Mouse (Mus musculus) heart, adult 8-10 months (tissue): ENCODE measurements around the gene Igsf8. TPM values are rescaled to one million over a fixed set of nuclear protein-coding genes. Genes with fewer than 3 reads are reported as not detected.

ENCODE experiments used
- DNase-seq: peaks from one replicate; pipeline ENCODE4 v3.0.0; 2022; ENCODE audit warnings: low spot score
- total RNA-seq, 4 experiments: library from RNA; stranded (reverse); gene quantifications; 2 replicates each; pipeline ENCODE4 v1.2.4; 2022

Gene Igsf8
- total RNA-seq, 4 experiments from 2014 or later, result 9.8 to 12.2 (median 11.5) TPM

DNA sequence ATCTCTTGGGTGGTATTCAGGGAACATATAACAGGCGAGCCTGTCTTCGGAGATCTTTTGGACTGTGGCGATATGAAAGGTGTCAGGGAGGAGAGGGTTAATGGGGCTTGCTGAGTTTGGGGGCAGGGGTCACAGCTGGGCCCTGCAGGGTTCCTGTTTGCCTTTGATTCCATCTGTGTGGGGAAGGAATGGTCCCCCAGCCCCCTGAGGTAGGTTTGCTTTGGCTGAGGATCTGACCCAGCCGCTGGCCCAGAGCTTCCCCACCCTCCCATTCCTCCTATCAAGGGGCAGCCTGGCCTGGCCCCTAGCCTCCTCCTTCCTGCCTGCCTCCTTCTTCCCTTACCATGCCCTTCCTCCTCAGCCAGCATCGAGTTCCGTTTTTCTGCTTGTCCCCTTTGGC lies 41.4 kb downstream of the Igsf8 start:
- DNase-seq, result no peak

DNA sequence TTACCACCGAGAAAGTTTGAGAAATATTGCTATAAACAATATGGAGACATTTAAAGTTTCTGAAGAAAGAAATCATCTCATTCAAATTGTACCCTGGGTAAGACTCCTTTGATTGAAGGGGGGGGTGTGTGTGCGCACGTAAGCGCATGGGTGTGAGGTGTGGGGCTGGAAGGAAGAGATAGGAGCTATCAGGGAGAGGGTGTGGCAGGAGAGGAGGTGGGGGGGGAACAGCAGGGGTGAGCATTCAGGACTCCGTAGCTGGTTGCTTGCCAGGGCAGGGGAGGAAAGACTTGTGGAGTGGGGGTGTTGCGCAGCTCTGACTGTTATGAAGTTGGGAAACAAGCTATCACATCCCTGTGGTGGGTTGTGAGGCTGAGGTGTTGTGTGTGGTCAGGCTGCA lies 43.0 kb downstream of the Igsf8 start:
- DNase-seq, result no peak

DNA sequence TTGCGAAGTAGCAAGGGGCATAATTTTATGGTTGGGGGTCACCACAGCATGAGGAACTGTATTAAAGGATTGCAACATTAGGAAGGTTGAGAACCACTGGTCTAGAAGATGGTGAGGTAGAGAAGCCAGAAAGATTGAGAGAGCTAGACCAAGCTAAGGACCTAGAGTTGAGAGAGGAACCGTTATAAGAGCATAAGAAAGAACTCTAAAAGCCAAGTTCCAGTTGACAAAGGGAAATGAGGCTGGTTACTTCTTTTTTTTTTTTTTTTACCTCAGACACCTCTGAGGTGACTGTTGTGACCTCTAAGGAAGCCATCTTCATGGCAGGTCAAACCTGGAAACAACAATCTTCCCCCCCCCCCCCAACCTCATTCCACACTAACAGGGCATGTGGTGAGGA lies 43.7 kb downstream of the Igsf8 start:
- no peak for DNase-seq

DNA sequence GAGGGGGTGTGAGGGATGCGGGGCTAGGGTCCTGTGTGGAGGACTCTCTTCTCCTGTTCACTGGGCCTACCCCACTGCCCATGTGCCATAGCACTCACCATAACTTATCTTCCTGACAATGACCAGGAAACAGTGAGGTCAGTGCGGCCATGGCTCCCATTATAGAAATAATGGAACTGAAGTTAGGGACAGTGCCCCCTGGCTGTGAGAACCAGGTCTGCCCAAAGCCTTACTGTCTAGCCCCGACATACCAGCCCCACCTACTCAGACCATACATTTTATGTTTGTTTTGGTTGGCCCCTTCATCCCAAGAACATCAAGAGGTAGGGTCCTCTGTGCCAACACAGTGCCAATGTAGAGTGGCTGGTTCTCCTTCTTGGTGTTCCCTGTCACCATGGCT lies 44.2 kb downstream of the Igsf8 start:
- no peak for DNase-seq

DNA sequence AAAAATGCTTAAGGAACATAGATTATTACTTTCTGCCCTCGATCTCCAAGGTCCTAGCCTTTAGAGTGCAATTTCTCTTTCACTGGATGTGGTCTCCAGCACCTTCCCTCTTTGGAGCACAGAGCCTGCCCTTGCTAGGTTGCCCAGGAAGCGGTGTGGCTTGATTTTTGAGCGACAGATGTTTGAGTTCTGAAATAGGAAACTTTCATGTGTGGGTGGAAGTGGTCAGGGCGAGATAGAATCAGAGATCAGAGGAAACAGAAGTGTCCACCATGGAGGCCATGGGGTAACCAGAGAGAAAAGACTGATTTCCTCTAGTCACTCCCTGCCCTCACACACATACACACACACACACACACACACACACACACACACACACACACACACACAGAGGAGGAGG lies 44.8 kb downstream of the Igsf8 start:
- DNase-seq, result no peak

DNA sequence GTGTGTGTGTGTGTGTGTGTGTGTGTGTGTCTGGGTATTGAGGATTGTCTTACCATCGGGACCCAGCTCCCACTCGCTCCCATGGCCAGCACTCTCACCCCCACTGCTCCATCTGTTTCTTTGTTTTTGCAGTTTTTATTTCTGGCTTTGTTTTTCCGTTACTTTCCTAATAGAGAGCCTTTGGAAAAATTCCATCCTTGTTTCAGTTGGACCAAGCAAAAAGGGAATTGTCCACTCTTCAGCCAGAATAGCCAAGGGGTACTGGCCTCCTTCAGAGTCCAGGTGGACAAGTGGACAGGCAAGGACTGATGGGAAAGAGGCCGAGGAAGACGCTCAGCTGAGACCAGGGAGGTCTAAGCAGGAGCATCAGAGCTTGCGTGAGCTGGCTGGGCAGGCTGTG lies 45.4 kb downstream of the Igsf8 start:
- DNase-seq, result no peak

DNA sequence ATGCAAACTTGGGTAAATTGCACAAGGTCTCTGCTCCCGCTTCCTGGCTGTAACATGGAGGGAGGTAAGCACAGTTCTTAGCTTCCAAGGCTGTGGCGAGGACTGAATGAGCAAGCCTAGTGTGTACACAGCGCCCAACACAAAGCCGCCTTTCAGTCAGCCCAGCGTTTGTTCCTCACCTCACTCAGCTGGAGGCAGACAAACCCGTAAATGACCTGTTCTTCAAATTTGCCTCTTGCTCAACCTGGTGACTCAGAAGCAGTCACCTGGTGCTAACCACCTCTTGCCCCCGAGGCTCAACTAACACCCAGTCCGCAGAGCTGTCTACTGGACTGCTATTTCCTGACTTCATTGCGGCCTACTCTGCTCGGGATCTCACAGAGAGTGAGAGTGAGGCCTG lies 46.5 kb downstream of the Igsf8 start:
- DNase-seq, result no peak

DNA sequence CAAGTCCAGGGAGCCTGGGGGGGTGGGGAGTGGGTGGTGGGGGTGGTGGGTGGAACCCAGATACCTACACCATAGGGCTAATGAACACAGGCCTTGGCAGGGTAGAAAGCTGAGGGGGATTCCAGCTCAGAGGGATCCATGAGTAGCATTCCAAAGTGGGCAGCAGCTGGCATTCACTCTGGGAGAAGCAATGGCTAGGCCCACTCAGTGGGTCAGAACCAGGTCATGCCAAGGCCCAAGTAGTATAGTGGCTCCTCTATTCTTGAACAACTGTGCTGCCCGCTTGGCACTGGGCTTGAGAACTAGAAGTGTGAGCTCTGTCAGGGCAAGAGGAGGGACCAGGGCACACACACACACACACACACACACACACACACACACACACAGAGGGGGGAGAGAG lies 47.0 kb downstream of the Igsf8 start:
- DNase-seq, result no peak

DNA sequence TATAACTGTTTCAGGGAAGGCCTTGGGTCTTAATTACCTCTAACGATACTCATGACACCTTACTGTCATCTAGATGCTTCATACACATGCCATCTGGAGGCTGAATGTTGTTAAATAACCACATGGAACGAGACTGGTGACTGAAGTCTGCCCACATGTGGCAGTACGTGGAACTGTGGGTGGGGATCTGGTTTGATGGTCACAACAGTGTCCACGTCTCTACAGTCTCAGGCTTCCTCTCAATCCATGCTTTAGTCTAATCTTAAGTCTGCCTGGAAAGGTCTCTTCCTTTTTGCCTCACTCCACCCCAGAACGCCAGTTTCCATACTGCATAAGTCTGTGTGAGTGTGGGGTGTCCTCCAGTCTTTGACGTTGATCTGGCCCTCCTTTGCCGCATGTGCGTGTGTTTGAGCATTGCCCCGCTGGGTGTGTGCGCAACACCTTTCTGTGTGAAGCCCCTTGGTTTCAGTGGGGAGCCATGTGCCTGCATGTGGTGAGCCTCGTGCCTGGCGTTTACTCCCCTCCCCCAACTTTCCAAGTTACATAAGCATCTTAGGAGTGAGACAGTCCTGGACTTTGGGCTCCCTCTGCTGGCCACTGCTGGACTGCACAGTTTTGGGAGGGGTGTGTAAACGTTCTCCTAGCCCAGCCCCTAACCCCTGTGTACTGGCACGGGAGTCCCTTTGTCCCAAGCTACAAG lies 48.4 kb downstream of the Igsf8 start:
- peak; percentile 94 for DNase-seq

DNA sequence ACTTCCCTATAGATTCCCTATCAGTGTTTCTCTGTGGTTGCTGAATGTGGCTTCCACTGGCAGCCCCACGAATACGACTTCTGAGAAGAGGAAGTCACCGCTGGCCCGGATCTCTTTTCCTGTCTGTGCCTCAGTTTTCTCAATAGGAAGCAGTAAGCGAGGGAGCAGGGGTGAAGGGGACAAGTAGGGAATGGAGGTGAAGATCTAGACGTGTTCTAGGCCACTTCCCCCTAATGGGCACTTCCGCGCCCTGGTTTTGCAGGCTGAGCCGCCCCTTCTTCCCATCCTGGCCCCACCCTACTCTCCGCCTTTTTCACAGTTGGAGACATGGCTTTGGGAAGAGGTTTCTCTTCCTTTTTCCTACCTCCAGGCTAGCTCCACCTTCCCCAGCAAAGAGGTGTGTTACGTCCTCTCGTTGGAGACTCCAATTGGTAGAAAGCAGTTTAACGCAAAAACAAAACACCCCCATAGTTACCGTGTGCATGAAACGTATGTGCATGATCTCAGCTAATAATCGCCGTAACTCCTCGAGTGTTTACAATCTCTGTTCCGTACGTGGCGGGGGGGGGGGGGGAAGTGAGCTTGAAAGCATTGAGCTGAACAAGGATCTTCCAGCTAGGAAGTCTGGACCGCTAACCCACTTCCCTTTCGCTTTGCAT lies 49.9 kb downstream of the Igsf8 start:
- peak; percentile 79 for DNase-seq

DNA sequence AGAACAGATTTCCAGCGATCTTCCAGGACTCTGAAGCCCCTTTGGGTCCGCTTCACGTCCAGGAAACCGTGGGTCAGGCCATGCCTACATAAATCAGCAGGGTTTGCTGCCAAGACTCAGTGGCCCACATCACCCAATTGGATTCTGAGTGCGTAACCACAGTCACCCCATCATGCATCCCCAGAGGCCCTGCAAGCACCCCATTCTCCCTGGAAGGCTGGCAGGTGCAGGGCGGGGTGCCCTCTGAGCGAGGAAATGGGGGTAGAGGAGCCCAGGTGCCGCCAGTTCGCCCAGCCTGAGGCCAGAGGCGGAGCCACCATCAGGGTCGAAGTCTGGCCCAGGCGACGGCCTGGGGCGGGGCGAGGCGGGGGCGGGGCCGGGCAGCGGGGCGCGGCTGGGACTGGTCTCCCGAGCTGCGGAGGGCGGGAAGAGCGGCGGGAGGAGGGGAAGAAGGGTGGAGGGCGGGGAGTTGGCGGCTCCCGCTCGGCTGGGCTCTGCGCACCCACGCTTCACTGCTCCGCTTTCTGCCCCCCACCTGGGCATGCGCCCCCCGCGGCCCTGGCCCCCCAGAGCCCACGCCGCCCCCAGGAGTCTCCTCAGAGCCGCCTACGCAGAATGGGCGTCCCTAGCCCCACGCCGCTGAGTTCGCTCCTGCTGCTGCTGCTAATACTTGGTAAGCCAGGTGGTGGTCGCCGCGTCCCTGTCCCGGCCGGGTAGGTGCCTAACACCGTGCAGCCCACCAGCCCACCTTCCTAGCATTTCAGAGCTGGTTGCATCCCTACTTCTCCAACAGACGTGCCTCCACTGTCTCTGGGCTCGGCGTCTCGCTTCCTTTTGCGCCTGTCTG lies 50.7 kb downstream of the Igsf8 start:
- peak; percentile 83 for DNase-seq

DNA sequence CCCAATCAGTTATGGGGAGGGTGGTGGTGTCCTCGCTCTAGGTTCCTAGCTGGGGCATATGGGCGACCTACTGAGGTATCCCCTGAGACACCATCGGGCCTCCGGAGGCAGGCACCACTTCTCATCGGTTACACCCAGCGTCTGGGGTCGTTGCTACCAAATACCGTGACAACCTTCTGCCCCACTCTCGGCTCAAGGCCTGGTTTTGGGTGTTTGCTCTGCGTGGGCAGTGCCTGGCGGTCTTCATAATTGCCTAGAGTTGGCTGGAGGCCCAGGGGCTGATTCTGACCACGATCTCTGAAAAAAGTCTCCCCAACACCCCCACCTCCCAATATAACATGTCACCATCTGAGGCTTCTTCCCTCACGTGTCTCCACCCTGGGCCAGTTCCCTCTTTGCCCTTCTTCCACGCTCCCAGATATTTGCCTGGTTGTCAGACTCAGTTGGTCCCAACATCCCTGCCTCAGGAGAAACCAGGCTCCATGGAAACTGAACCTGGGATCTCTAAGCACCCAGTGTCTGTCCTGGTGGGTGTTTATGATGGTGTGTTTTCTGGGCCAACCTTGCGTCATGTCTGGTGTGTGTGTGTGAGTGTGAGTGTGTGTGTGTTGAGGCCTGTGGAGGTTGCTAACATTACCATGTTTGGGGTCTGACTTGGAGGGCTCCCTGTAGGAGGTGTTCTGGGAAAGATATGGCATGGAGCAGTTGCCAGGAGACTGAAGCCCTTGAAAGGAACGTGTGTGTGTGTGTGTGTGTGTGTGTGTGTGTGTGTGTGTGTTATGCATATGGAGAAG lies 51.5 kb downstream of the Igsf8 start:
- DNase-seq, result no peak

DNA sequence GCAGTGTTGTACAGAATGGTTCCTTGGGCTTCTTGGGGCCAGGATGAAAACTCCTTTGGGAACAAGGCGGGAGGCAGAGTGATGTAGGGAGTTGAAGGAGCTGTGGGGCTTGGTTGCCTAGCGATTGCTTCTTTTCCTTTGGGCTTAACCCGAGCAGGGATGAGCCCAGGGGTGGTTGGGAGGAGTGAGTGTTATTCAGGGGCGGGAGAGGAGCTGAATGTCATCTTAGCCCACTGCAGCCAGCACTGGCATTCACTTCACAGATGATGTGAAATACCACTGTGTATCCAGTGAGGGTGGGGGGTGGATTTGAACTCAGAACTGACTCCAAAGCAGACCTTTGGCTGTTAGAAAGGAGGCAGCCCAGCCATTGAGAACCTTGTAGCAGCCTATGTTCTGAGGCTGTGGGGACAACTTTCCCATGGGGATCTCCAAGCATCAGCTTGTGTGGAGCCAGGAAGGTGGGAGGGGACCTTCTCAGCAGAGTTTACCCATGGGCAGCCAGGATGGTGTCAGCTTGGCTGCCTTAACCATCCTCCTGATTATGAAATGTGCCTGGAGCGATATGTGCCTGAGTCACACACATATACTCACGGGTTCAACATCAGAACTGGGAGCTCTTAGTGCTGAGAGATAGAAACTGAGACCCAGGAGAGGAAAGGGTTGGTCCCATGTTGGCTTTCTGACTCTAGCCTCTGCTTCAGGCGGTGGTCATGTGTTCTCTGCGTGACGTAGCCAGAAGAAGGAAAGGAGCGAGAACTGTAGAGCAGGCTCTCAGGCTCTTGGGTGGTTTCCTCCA lies 52.4 kb downstream of the Igsf8 start:
- no peak for DNase-seq

DNA sequence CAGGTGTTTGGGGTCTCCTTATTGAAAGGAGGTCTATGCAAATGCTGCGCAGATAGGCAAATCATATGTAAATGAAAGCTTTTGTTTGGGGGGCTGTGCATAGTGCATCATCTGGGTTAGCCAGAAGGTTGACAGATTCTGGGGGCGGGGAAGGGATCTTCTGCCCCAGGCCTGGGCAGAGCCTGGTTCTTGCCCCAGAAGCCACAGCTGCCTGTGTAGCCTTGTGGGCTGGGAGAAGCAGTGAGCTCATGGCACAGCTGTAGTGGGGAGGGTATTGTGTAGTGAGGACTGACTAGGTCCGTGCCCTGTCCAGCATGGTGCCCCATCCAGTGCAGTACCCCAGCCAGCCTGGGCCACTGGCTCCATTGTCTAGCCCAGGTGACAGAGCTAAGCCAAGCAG lies 53.5 kb downstream of the Igsf8 start:
- no peak for DNase-seq

DNA sequence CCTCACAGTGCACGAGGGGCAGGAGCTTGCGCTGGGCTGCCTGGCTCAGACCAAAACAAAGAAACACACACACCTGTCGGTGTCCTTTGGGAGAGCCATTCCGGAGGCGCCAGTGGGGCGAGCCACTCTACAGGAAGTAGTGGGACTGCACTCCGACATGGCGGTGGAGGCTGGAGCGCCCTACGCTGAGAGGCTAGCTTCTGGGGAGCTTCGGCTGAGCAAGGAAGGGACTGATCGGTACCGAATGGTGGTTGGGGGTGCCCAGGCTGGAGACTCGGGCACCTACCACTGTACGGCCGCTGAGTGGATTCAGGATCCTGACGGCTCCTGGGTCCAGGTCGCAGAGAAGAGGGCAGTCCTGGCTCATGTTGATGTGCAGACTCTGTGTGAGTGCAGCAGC lies 56.0 kb downstream of the Igsf8 start:
- no peak for DNase-seq

DNA sequence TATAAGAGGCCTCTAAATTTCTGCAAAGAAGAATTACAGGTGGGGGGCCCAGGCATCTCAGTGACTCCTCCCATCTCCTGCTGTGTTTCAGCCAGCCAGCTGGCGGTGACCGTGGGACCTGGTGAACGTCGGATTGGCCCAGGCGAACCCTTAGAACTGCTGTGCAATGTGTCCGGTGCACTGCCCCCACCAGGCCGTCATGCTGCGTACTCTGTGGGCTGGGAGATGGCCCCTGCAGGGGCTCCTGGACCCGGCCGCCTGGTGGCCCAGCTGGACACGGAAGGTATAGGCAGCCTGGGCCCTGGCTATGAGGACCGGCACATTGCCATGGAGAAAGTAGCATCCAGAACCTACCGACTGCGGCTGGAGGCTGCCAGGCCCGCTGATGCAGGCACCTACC lies 56.5 kb downstream of the Igsf8 start:
- no peak for DNase-seq

DNA sequence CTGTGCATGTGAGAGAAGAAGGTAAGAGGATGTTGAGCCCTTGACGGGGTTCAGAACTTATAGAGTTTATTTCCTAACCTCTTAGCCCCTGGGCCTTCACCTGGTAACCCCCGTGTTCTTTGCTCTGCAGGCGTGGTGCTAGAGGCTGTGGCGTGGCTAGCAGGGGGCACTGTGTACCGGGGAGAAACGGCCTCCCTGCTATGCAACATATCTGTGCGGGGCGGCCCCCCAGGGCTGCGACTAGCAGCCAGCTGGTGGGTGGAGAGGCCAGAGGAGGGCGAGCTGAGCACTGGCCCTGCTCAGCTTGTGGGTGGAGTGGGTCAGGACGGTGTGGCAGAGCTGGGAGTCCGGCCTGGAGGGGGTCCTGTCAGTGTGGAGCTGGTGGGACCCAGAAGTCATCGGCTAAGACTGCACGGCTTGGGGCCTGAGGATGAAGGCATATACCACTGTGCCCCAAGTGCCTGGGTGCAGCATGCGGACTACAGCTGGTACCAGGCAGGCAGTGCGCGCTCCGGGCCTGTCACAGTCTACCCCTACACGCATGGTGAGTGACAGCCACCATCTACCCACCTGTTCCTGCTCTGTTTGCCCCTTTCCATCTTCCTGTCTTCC lies 57.1 kb downstream of the Igsf8 start:
- no peak for DNase-seq

DNA sequence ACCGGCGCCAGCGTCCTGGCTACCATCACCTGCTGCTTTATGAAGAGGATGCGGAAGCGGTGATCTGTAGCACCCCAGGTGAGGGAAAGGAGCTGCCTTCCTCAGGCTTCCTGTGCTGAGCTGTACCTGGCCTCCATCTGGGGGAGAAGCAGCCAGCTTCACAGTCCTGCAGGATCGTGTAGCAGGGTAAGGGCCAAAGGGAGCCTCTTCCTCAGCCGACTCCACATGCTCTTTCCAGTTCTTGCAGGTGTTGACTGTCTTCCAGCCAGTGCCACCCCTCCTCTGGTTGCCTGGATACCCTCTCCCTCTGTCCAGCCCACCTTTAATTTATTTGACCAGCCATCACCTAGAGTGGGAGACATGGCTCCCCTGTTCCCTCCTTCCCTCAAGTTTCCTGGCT lies 57.9 kb downstream of the Igsf8 start:
- no peak for DNase-seq

DNA sequence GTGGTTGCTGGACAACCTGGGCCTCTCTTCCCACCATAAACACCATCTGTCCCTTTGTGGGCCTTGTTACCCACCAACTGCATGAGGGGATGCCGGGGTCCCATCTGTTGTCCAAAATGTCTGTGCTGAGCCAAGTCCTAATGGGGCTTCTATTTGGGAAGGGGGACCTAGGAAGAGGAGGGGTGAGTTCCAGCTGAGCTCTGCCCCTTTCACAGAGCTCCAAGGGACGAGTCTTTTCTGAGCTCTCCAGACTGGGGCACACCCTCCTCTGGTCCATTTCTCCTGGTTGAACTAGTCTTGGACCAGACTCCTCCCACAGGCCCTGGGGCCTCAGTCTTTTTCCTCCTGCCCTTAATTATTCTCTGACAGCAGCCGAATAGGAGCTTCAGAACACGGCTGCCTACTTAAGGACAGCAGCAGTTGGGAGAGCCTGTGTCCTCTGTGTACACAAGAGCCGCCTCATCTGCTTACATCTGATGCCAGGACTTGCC lies 58.5 kb downstream of the Igsf8 start:
- DNase-seq, result no peak

DNA sequence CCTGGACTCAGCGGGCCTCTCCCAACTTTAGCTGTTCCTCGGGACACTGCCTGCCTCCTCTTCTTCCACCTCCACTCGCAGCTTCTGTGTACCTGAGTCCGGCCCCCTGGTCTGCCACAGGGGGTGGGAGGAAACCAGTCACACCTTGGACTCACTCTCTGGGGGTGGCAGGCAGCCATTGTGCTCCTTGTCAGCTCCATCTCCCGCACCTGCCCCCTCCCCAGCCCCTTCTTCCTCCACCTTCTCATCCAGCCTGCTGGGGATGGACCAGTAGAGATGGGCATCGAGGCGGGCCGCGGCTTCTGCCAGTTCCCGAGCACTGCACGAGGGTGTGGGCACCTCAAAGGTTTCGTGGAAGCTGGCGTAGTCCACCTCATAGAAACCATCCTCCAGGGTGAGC lies 61.3 kb downstream of the Igsf8 start:
- DNase-seq, result no peak

DNA sequence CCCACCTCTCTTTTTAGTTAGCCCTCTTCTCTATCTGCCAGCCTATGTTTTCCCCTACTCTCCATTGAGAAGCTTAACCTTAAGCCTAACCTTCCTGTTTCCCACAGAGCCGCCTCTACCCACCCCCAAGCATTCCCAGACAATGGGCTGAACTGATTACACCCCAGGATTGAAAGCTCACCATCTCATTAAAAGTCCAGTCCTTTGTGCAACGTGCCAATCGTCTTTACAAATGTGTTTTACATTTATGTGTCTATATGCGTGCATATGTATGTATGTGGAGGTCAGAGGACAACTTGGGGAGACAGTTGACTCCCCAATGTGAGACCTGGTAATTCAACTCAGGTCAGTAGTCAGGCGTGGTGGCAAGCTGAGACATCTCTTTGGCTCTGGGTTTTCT lies 61.9 kb downstream of the Igsf8 start:
- DNase-seq, result no peak
